Mouse (Mus musculus) forebrain, embryonic 14.5 days (tissue): ENCODE results near the gene Polr3a. TPM values are rescaled to one million over a fixed set of nuclear protein-coding genes. Genes with fewer than 3 reads are reported as not detected.
"Not testable (repeated sequence)": the region's sequence is repeated elsewhere in the genome, so short reads cannot be mapped to it uniquely, and the experiment has no call there.

Experiments
- ATAC-seq: fragments of 200-750 bp; cut with Nextera tagmentation; 2 replicates; pipeline ENCODE4 v1.8.0; 2017; ENCODE audit warnings: mild to moderate bottlenecking, moderate library complexity
- DNase-seq: peaks from one replicate; pipeline ENCODE4 v3.0.0-alpha.2; 2015; ENCODE audit warnings: low spot score
- H3K27ac ChIP-seq: fragments of 300-500 bp; sonication (generic); 2 replicates; pipeline ENCODE4 v1.5.1; 2014; ENCODE audit warnings: low read depth, mild to moderate bottlenecking, control low read depth, low read length, moderate library complexity
- H3K27me3 ChIP-seq: fragments of 300-500 bp; sonication (generic); replicated peaks from 2 replicates; pipeline ENCODE4 v1.6.1; 2014; ENCODE audit warnings: low read length, control low read depth, mixed read lengths; ENCODE audit not compliant: control insufficient read depth, insufficient read depth
- H3K36me3 ChIP-seq: fragments of 300-500 bp; sonication (generic); 2 replicates; pipeline ENCODE4 v1.6.1; 2014; ENCODE audit warnings: low read length, control low read depth; ENCODE audit not compliant: control insufficient read depth, insufficient read depth
- H3K4me1 ChIP-seq: fragments of 300-500 bp; sonication (generic); 2 replicates; pipeline ENCODE4 v1.6.1; 2014; ENCODE audit warnings: antibody characterized with exemption, low read length, control low read depth; ENCODE audit not compliant: control insufficient read depth, insufficient read depth
- H3K4me2 ChIP-seq: fragments of 300-500 bp; sonication (generic); 2 replicates; pipeline ENCODE4 v1.6.1; 2014; ENCODE audit warnings: mild to moderate bottlenecking, control low read depth, low read length
- H3K4me3 ChIP-seq: fragments of 300-500 bp; sonication (generic); 2 replicates; pipeline ENCODE4 v1.5.1; 2014; ENCODE audit warnings: low read depth, low read length, control low read depth
- H3K9ac ChIP-seq: fragments of 300-500 bp; sonication (generic); 2 replicates; pipeline ENCODE4 v1.6.1; 2014; ENCODE audit warnings: mild to moderate bottlenecking, low read length, control low read depth, moderate library complexity
- H3K9me3 ChIP-seq: fragments of 300-500 bp; sonication (generic); replicated peaks from 2 replicates; pipeline ENCODE4 v1.6.1; 2016; ENCODE audit warnings: low read length, control low read depth, mixed read lengths; ENCODE audit not compliant: control insufficient read depth
- WGBS: fragments of 180-500 bp; shearing (Covaris S2); extraction: QIAGEN DNeasy Blood & Tissue Kit; methylation state at CpG from one replicate; pipeline ENCODE4 v1.1.7; 2014; 5-methylcytosine and 5-hydroxymethylcytosine counted together
- polyA plus RNA-seq: library from polyadenylated mRNA; unstranded; fragments of >200 nt; fragmentation: Nextera tagmentation; extraction: Ambion mirVana; gene quantifications from 2 replicates; pipeline ENCODE4 v1.2.1, GENCODE M21; 2014

Polr3a gene
- polyA plus RNA-seq, 1 experiment from 2014 or later: 14.7 TPM

GRCm38 (mm10) chr14:24486241-24486767, 554 bp downstream of the Polr3a start:
- WGBS: 8% methylated on average over 13 of the region's 13 CpGs
- H3K9me3 ChIP-seq: no peaks in the 10 kb centered on the region
- ATAC-seq: peak; percentile 3; the same call in 1 of the 2 replicates
- H3K4me2 ChIP-seq: peak overlapping the region; percentile 74
- H3K4me1 ChIP-seq: peaks cover 4% of the 10 kb centered on the region
- peak; percentile 28 for DNase-seq
- H3K27me3 ChIP-seq: no peaks in the 10 kb centered on the region
- peak overlapping the region; percentile 76 for H3K9ac ChIP-seq
- H3K27ac ChIP-seq: no peak overlapping the region
- peak overlapping the region; percentile 84 for H3K4me3 ChIP-seq
- H3K36me3 ChIP-seq: peaks cover 29% of the 10 kb centered on the region

- no peak overlapping the region for H3K4me3 ChIP-seq
- H3K4me2 ChIP-seq: no peak overlapping the region
- no peaks in the 10 kb centered on the region for H3K9me3 ChIP-seq
- WGBS: 92% methylated on average over 6 of the region's 6 CpGs
- no peaks in the 10 kb centered on the region for H3K27me3 ChIP-seq
- no peak for ATAC-seq
- no peak for DNase-seq
- no peak overlapping the region for H3K9ac ChIP-seq
- H3K36me3 ChIP-seq: peaks cover 100% of the 10 kb centered on the region
- no peak overlapping the region for H3K27ac ChIP-seq
- H3K4me1 ChIP-seq: no peaks in the 10 kb centered on the region
Observed at GRCm38 (mm10) chr14:24468806-24469205, 18.1 kb downstream of the Polr3a start.

DNA sequence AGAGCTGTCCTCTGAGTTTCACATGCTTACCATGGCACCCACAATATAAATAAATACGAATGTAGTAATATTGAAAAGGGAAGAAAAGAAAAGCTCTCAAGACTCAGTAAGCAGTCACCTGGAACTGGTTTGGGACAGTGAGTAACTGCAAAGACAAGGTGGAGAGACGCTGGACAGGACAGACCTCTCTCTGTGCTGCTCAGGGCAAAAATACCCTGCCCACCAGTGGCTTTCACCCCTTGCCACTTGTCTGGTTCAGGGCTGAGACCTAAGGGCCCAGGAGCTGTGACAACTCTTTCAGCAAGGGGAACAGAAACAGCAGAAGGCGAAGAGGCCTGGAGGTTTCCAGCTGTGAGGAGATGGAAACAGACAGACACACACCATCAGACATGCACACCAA, 28.7 kb downstream of the Polr3a start:
- Histone ChIP-seq H3K9ac (no peak overlapping the region), H3K4me3 (no peak overlapping the region), H3K36me3 (peaks cover 97% of the 10 kb centered on the region), H3K4me2 (no peak overlapping the region), H3K27ac (no peak overlapping the region), H3K27me3 (no peaks in the 10 kb centered on the region), H3K9me3 (no peaks in the 10 kb centered on the region), H3K4me1 (no peaks in the 10 kb centered on the region)
- no peak for DNase-seq
- ATAC-seq: no peak
- WGBS: 92% methylated on average over 3 of the region's 3 CpGs

DNA sequence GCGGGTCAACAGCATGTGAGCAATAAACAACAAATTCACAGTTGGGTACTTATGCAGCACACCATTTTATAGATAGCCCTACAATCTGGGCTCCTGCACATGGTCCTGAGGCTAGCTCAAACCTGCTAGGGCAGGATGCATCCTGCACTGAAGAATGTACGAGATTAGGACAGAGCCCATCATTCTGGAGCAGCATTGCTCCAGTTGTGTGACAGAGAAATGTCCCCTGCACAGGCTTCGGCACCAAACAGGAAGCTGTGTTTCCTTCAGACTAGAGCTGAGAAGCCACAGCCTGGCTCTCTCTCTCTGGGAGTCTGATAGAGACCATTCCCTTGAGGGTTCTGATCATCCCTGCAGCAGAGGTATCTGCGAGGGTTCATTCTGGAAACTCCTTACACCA, 43.3 kb downstream of the Polr3a start:
- not testable (repeated sequence) for H3K27me3 ChIP-seq, H3K4me3 ChIP-seq, ATAC-seq, DNase-seq, H3K9me3 ChIP-seq, H3K27ac ChIP-seq, H3K9ac ChIP-seq, H3K4me2 ChIP-seq, H3K4me1 ChIP-seq
- H3K36me3 ChIP-seq: peaks cover 19% of the 10 kb centered on the region
- WGBS: 93% methylated on average over 4 of the region's 4 CpGs

Other genes starting within 250 kb of the Polr3a start
- 20.3 and 22.5 TPM in 2 replicates for gene Dlg5, start 241.1 kb downstream of the Polr3a start, polyA plus RNA-seq
- gene E330034G19Rik, start 193.8 kb downstream of the Polr3a start, polyA plus RNA-seq: not detected in 2 replicates
- 726 and 919 TPM in 2 replicates for gene Rps24, start 67 bp upstream of the Polr3a start, polyA plus RNA-seq